28 mouse cellular contexts compared by ENCODE assay signal in the genomic region with DNA sequence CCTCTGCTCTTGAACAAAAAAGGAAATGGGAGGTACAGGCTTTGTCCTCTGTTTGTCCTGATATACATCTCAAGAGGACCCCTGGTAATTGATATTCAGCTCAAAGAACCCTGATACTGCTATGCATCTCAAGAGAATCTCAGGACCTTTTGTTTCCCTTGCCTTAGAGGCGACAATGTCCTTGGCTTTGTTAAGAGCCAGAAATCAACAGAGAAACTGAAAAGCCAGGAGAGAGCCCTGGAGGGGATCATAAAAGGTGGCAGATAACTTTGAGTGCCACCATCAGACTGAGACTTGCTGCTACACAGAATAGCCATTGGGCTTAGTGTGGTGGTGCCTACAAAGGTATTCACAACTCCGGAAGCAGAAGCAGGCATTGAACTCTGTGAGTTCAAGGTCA.
"Had no signal": no experiment of that assay in that cellular context is flagged by ENCODE, and none has a peak within 500 bp of the region (broad histone marks: within the 10 kb centered on the region; RNA-seq: fewer than 3 reads in every experiment).

No protein-coding gene starts in this region.

- H3K4me3 ChIP-seq: gastrocnemius, adult 2 months; heart, adult 2 months; heart, embryonic 13.5 days; heart, embryonic 15.5 days; hindbrain, embryonic 10.5 days; hindbrain, embryonic 12.5 days; intestine, embryonic 15.5 days; layer of hippocampus, adult 2 months; left cerebral cortex, adult 2 months; limb, embryonic 10.5 days; limb, embryonic 12.5 days; liver, embryonic 13.5 days; liver, embryonic 15.5 days had no signal

- DNase-seq: gastrocnemius, adult 2 months; gastrocnemius, postnatal 10 days; gastrocnemius, postnatal 25 days; heart, adult 2 months; heart, postnatal 4 days; kidney, adult 18-20 months; kidney, adult 9 months; kidney, postnatal 10 days; kidney, postnatal 4 days; liver; liver, embryonic 13.5 days; liver, postnatal 0 days had no signal

- H3K27ac ChIP-seq: heart, adult 2 months; heart, embryonic 13.5 days; heart, embryonic 15.5 days; hindbrain, embryonic 10.5 days; hindbrain, embryonic 12.5 days; hindbrain, embryonic 14.5 days; intestine, embryonic 15.5 days; layer of hippocampus, adult 2 months; left cerebral cortex, adult 2 months; limb, embryonic 10.5 days; limb, embryonic 12.5 days; liver, embryonic 13.5 days; liver, embryonic 15.5 days had no signal

- H3K9me3 ChIP-seq: heart, embryonic 13.5 days; heart, embryonic 15.5 days; hindbrain, embryonic 10.5 days; hindbrain, embryonic 12.5 days; intestine, embryonic 15.5 days; limb, embryonic 10.5 days; limb, embryonic 12.5 days; liver, embryonic 13.5 days; liver, embryonic 15.5 days had no signal

- H3K36me3 ChIP-seq: heart, embryonic 13.5 days; heart, embryonic 15.5 days; hindbrain, embryonic 10.5 days; hindbrain, embryonic 12.5 days; intestine, embryonic 15.5 days; limb, embryonic 10.5 days; limb, embryonic 12.5 days; liver, embryonic 13.5 days; liver, embryonic 15.5 days had no signal

- H3K4me2 ChIP-seq: heart, embryonic 11.5 days; heart, embryonic 13.5 days; heart, embryonic 15.5 days; hindbrain, embryonic 12.5 days; hindbrain, embryonic 14.5 days; intestine, embryonic 15.5 days; limb, embryonic 12.5 days; liver, embryonic 11.5 days; liver, embryonic 13.5 days; liver, embryonic 15.5 days had no signal

- H3K27me3 ChIP-seq: intestine, embryonic 15.5 days had no signal

- ATAC-seq: hindbrain, embryonic 16.5 days; inflammation-experienced regulatory T-cells, adult 6 months; intestine, embryonic 15.5 days; intestine, postnatal 0 days; liver, postnatal 0 days had no signal

- H3K9ac ChIP-seq: heart, embryonic 13.5 days; heart, embryonic 15.5 days; hindbrain, embryonic 12.5 days; hindbrain, embryonic 14.5 days; intestine, embryonic 15.5 days; limb, embryonic 12.5 days; liver, embryonic 13.5 days; liver, embryonic 15.5 days; liver, postnatal 0 days had no signal
